In genomic region chr17:79454526-79454925, GRCm38 (mm10) we compare ENCODE assay signal across 10 mouse cellular contexts.
DNase-seq lines count a peak whose midpoint lies in the region; ATAC-seq lines count a peak whose summit lies in the region.
"Had no signal": no experiment of that assay in that cellular context is flagged by ENCODE, and none has a peak within 500 bp of the region (broad histone marks: within the 10 kb centered on the region; RNA-seq: fewer than 3 reads in every experiment).

No protein-coding gene starts in this region.

- no peak overlapping the region for H3K9ac ChIP-seq in heart, embryonic 16.5 days (ENCODE audit: low read length)
- no peak overlapping the region for H3K9ac ChIP-seq in liver, embryonic 12.5 days
- H3K9ac ChIP-seq: embryonic facial prominence, embryonic 12.5 days; heart, embryonic 15.5 days had no signal

- DNase-seq in heart, postnatal 14 days: no peak
- DNase-seq in 3T3-L1 (ENCODE audit: low read depth, low spot score): peak; percentile 89
- DNase-seq in embryo, embryonic 9.5 days (ENCODE audit: extremely low spot score): peak; percentile 46
- DNase-seq in limb, embryonic 10.5 days (ENCODE audit: low spot score): no peak
- DNase-seq in frontal cortex, postnatal 36 days (ENCODE audit: low spot score in 2 of 2): no peak
- no peak for DNase-seq in adipocyte (ENCODE audit: low spot score)

- intact Hi-C loops in heart, postnatal 14 days (cut with DNase I): loop anchor here (5.0 kb wide), 1 partner anchor 102 kb away; no protein-coding TSS in a partner anchor

- H3K4me3 ChIP-seq in heart, embryonic 16.5 days (ENCODE audit: low read length): no peak overlapping the region
- no peak overlapping the region for H3K4me3 ChIP-seq in limb, embryonic 10.5 days
- no peak overlapping the region for H3K4me3 ChIP-seq in liver, embryonic 12.5 days
- H3K4me3 ChIP-seq: embryonic facial prominence, embryonic 12.5 days; heart, embryonic 15.5 days had no signal

- H3K27me3 ChIP-seq in heart, embryonic 16.5 days (ENCODE audit: control insufficient read depth, insufficient read depth, low read length): no peaks in the 10 kb centered on the region
- H3K27me3 ChIP-seq in limb, embryonic 10.5 days (ENCODE audit: low read depth, poor library complexity, severe bottlenecking): no peaks in the 10 kb centered on the region
- H3K27me3 ChIP-seq in liver, embryonic 12.5 days (replicated peaks): no peaks in the 10 kb centered on the region
- H3K27me3 ChIP-seq: embryonic facial prominence, embryonic 12.5 days; heart, embryonic 15.5 days had no signal

- 41% methylated on average over 5 of the region's 5 CpGs for WGBS in heart, embryonic 16.5 days
- 35% methylated on average over 5 of the region's 5 CpGs for WGBS in limb, embryonic 10.5 days
- 47% methylated on average over 5 of the region's 5 CpGs for WGBS in liver, embryonic 12.5 days (ENCODE audit: insufficient replicate concordance)

- no peak overlapping the region for H3K4me2 ChIP-seq in heart, embryonic 16.5 days (ENCODE audit: low read depth, low read length)
- H3K4me2 ChIP-seq in liver, embryonic 12.5 days: no peak overlapping the region
- H3K4me2 ChIP-seq: embryonic facial prominence, embryonic 12.5 days; heart, embryonic 15.5 days had no signal

- no peaks in the 10 kb centered on the region for H3K9me3 ChIP-seq in heart, embryonic 16.5 days (replicated peaks; ENCODE audit: control insufficient read depth, low read length)
- H3K9me3 ChIP-seq in limb, embryonic 10.5 days (replicated peaks): no peaks in the 10 kb centered on the region
- H3K9me3 ChIP-seq in liver, embryonic 12.5 days (replicated peaks): no peaks in the 10 kb centered on the region
- H3K9me3 ChIP-seq: embryonic facial prominence, embryonic 12.5 days; heart, embryonic 15.5 days had no signal

- H3K36me3 ChIP-seq in heart, embryonic 16.5 days (ENCODE audit: control insufficient read depth, insufficient read depth): no peaks in the 10 kb centered on the region
- H3K36me3 ChIP-seq in limb, embryonic 10.5 days: no peaks in the 10 kb centered on the region
- H3K36me3 ChIP-seq in liver, embryonic 12.5 days: no peaks in the 10 kb centered on the region
- H3K36me3 ChIP-seq: embryonic facial prominence, embryonic 12.5 days; heart, embryonic 15.5 days had no signal

- no peak for ATAC-seq in heart, embryonic 16.5 days (replicated peaks; ENCODE audit: extremely low read depth, insufficient read depth, low FRiP score)
- no peak for ATAC-seq in liver, embryonic 12.5 days

- H3K27ac ChIP-seq in heart, embryonic 16.5 days (ENCODE audit: low read length): peak overlapping the region; percentile 14; the same call in 1 of the 2 replicates
- 0 out of 2 replicates have a peak overlapping the region, but pooled peaks have one; percentile 25 for H3K27ac ChIP-seq in limb, embryonic 10.5 days
- H3K27ac ChIP-seq in liver, embryonic 12.5 days: no peak overlapping the region
- H3K27ac ChIP-seq: embryonic facial prominence, embryonic 12.5 days; heart, embryonic 15.5 days had no signal

- peaks cover 11% of the 10 kb centered on the region for H3K4me1 ChIP-seq in heart, embryonic 16.5 days (ENCODE audit: control insufficient read depth, insufficient read depth, low read length)
- peaks cover 41% of the 10 kb centered on the region for H3K4me1 ChIP-seq in limb, embryonic 10.5 days
- H3K4me1 ChIP-seq in liver, embryonic 12.5 days: no peaks in the 10 kb centered on the region

Comparison
In these comparisons a context has a peak if more than half of its experiments do, and no peak if none do; other contexts are left out.
1. DNase-seq: peak in 3T3-L1 (single experiment) and embryo, embryonic 9.5 days (single experiment); none in heart, postnatal 14 days (0 of 2), limb, embryonic 10.5 days (single experiment), frontal cortex, postnatal 36 days (0 of 2) and adipocyte (single experiment).